Mouse (Mus musculus) G1E (cell line): ENCODE results near the gene Cracr2b. TPM values are rescaled to one million over a fixed set of nuclear protein-coding genes. Genes with fewer than 3 reads are reported as not detected.

Experiments
- ATAC-seq: 2 replicates; pipeline ENCODE4 v1.8.0; 2016; ENCODE audit warnings: mild to moderate bottlenecking; ENCODE audit not compliant: insufficient number of reproducible peaks, poor library complexity, low FRiP score, severe bottlenecking; ENCODE audit errors: extremely low read depth
- DNase-seq: peaks from one replicate; pipeline ENCODE4 v3.0.0; 2012; ENCODE audit warnings: low spot score
- H3K27me3 ChIP-seq: 2 replicates; pipeline ENCODE4 v1.6.1; 2012; ENCODE audit warnings: mild to moderate bottlenecking, low read length, inconsistent platforms; ENCODE audit not compliant: insufficient read depth
- H3K36me3 ChIP-seq: replicated peaks from 2 replicates; pipeline ENCODE3; 2012; ENCODE audit warnings: mild to moderate bottlenecking, inconsistent platforms
- H3K4me1 ChIP-seq: 2 replicates; pipeline ENCODE4 v1.6.1; 2012; ENCODE audit warnings: low read depth, low read length, inconsistent platforms, mixed read lengths; ENCODE audit not compliant: insufficient read depth
- H3K4me3 ChIP-seq: 2 replicates; pipeline ENCODE4 v1.5.1; 2012; ENCODE audit warnings: low read depth, mild to moderate bottlenecking, inconsistent platforms, low read length, moderate library complexity, mixed read lengths
- H3K9me3 ChIP-seq: replicated peaks from 2 replicates; pipeline ENCODE4 v1.6.1; 2012; ENCODE audit warnings: inconsistent platforms
- CTCF ChIP-seq: IDR thresholded peaks from 2 replicates; pipeline ENCODE4 v1.5.1; 2012; ENCODE audit warnings: low read depth, low read length, inconsistent platforms, mixed read lengths
- GATA1 ChIP-seq: IDR thresholded peaks from 2 replicates; pipeline ENCODE4 v1.6.1; 2012; ENCODE audit warnings: borderline replicate concordance, low read length, inconsistent platforms, mixed read lengths
- GATA2 ChIP-seq: IDR thresholded peaks from 2 replicates; pipeline ENCODE4 v1.6.1; 2012; ENCODE audit warnings: low read depth, low read length, inconsistent platforms, borderline replicate concordance
- POLR2AphosphoS5 ChIP-seq: IDR thresholded peaks from 2 replicates; pipeline ENCODE4 v1.6.1; 2012; ENCODE audit warnings: low read depth, low read length, inconsistent platforms; ENCODE audit not compliant: insufficient replicate concordance
- TAL1 ChIP-seq: conservative IDR thresholded peaks from 2 replicates; pipeline ENCODE4 v1.6.1; 2012; ENCODE audit warnings: low read depth, low read length, inconsistent platforms, mixed read lengths
- polyA plus RNA-seq: library from polyadenylated mRNA; stranded (reverse); fragments of >175 nt; gene quantifications from 2 replicates; pipeline ENCODE4 v1.2.3, GENCODE M21; 2012
- total RNA-seq, 2 experiments: library from RNA; stranded (forward) in 1 of 2; stranded (reverse) in 1 of 2; fragments of 200-1000 nt in 1 of 2; fragments of >200 nt in 1 of 2; fragmentation: Nextera tagmentation in 1 of 2; gene quantifications; 2 replicates each; pipeline ENCODE4 v1.2.3; 2014 to 2017

Gene Cracr2b
- total and polyA plus RNA-seq, 3 experiments = 0.44 TPM; not detected in 2

DNA sequence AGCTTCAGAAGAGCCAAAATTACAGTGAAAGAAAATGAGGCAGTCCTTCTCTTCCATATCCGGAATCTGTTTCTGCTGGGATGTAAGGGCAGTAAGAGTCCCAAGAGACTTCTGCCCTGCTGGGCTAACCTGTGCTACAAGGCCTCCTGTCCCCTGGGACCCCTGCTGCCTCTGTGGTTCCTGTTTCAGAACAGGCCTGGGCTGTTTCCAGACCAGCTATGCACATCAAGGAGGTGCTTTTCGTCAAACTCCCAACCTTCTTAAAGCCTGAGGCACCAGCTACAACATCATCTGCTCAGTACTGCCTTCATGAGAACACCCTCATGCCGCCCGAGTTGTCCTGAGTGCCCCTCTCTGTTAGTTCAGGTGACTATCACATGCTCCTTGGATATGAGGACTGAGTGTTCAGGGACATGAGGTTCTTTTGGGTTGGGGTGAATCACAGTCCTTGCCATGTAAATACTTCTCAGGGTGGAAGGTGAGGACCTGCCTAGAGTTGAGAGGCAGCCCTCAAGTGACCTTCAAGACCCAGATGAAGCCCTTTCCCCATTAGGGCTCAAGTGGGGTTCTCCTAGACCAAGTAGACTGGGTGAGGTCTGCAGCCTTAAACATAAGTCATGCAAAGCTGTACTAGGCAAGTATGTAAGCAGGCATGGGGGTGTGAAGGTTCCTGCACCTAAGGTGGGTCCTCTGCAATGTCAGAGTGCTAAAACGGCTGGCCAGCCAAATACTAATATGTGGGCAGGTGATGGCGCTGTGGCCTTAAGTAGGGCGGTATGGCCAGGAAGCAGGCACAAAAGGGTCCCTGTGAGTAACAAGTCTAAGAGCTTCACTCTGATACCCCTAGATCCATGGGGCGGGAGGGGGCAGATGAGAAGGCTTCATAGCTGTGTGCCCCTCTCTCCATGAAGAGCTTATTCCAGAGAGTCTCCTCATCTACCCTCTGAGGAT is 42.9 kb upstream of the Cracr2b start:
- no peak for TF ChIP-seq TAL1
- no peak for TF ChIP-seq GATA1
- TF ChIP-seq POLR2AphosphoS5 = no peak
- no peak for TF ChIP-seq GATA2
- no peak for TF ChIP-seq CTCF
- H3K27me3 ChIP-seq = peaks cover 20% of the 10 kb centered on the region
- DNase-seq = no peak
- no peak for ATAC-seq
- H3K36me3 ChIP-seq = no peaks in the 10 kb centered on the region
- peaks cover 32% of the 10 kb centered on the region for H3K4me1 ChIP-seq
- H3K9me3 ChIP-seq = no peaks in the 10 kb centered on the region
- no peak overlapping the region for H3K4me3 ChIP-seq

DNA sequence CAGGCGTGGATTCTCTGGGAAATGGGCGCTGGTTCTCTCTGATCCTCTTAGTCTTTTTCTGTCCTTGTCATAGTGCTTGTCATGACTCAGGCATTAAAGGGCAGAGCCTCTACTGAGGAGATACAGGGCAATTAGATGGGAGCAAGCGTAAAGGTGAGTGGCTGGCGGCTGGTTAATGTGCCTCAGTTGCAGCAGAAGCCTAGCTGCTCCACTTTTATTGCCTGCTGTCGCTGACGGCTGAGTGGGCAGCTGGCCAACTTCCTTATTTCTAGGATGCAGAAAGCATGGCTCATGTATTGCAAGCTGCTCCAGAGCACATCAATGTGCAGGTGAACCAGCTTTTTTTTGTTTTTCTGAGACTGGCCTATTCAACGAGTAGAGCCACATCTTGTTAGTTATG is 41.9 kb upstream of the Cracr2b start:
- H3K27me3 ChIP-seq = peaks cover 29% of the 10 kb centered on the region
- no peak for DNase-seq
- H3K4me1 ChIP-seq = peaks cover 26% of the 10 kb centered on the region
- no peak for ATAC-seq
- H3K4me3 ChIP-seq = no peak overlapping the region
- no peaks in the 10 kb centered on the region for H3K9me3 ChIP-seq
- no peaks in the 10 kb centered on the region for H3K36me3 ChIP-seq
- TF ChIP-seq CTCF (no peak), POLR2AphosphoS5 (no peak), TAL1 (no peak), GATA2 (no peak)

DNA sequence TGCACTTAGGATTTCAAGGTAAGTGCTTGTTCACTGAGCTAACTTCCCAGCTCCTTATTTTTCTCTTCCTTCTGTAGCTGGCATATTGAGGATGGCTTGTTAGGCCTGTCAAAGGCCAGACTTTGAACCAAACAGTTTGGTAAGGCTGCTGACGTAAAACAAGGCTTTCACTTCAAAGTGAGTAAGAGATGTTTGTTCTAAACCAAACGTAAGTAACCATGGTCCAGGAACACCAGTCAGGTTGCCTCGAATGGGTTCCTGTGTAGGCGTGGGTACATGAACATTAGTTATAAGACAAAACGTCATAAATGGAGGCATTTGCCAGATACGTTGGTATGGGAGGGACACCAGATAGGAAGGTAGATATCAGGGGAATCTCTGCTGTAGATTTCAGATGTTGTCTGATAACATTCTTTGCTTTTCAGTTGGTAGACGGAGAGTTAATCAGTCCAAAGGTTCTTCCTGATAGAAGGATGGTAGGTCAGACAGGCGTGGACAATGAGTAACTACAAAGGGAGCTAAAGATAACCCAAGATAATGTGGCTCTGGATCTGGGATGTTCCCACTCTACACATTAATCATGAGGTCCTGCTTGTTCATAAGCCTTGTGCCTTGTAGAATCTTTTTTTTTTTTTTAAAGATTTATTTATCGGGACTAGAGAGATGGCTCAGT is 40.7 kb upstream of the Cracr2b start:
- no peaks in the 10 kb centered on the region for H3K36me3 ChIP-seq
- H3K9me3 ChIP-seq = no peaks in the 10 kb centered on the region
- ATAC-seq (no peak), DNase-seq (no peak)
- TF ChIP-seq POLR2AphosphoS5 (no peak), GATA2 (no peak), TAL1 (no peak), GATA1 (no peak), CTCF (no peak)
- H3K4me1 ChIP-seq = peaks cover 20% of the 10 kb centered on the region
- no peak overlapping the region for H3K4me3 ChIP-seq
- peaks cover 32% of the 10 kb centered on the region for H3K27me3 ChIP-seq

DNA sequence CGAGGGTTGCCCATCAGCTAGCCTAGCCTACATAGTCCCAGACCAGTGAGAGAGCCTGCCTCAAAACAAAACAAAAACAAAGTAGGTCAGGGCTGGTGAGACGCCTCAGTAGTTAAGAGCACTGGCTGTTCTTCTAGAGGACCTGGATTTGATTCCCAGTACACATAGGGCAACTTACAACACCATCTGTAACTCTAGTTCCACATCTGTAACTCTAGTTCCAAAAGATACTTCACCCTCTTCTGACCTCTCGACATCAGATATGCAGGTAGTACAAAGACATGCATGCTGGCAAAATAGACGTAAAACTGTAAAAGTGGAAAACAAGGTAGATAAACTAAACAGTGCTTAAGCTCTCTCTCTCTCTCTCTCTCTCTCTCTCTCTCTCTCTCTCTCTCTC is 37.1 kb upstream of the Cracr2b start:
- no peak for ATAC-seq
- Histone ChIP-seq H3K9me3 (no peaks in the 10 kb centered on the region), H3K27me3 (peaks cover 52% of the 10 kb centered on the region), H3K36me3 (no peaks in the 10 kb centered on the region), H3K4me1 (peaks cover 32% of the 10 kb centered on the region), H3K4me3 (no peak overlapping the region)
- TF ChIP-seq TAL1 (no peak), GATA2 (no peak), GATA1 (no peak), POLR2AphosphoS5 (no peak), CTCF (no peak)
- DNase-seq = no peak

DNA sequence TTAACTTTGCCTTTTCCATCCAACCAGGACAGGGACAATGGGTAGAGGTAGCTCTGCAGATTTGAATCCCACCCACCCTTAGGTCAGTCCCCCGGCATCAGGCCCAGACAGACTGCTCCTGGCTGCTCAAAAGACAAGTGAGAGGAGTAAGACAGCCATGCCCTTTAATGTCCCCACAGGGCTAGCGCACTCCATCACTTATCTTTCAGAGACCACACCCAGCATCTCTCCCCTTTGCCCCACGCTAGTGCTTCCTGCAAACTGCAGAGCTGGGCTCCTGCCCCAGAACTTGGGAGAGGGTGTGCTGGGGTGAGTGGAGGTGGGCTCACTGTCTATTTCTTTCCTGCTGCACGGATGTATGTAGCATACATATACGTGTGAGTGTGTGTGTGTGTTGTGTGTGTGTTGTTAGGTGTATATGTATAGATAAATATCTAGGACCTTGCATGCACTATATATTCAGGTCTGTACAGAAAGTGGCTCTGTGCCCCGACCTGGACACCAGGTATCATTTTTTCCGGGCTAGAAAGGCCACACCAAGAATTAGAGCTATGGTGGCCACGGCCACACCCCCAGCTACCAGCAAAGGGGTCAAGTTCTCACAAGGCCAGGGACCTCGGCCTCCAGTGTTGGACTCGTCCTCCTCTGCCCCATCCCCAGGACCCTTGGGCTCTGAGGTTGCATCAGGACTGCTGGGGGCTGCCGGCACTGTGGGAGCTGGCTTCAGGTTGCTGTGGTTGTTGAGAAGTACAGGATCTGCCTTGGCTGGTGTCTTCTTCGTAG is 33.8 kb upstream of the Cracr2b start:
- H3K4me3 ChIP-seq = no peak overlapping the region
- peaks cover 29% of the 10 kb centered on the region for H3K36me3 ChIP-seq
- DNase-seq (no peak), ATAC-seq (no peak)
- peaks cover 48% of the 10 kb centered on the region for H3K4me1 ChIP-seq
- no peaks in the 10 kb centered on the region for H3K9me3 ChIP-seq
- TF ChIP-seq POLR2AphosphoS5 = no peak
- no peak for TF ChIP-seq TAL1
- no peak for TF ChIP-seq GATA1
- no peak for TF ChIP-seq GATA2
- no peak for TF ChIP-seq CTCF
- peaks cover 46% of the 10 kb centered on the region for H3K27me3 ChIP-seq

DNA sequence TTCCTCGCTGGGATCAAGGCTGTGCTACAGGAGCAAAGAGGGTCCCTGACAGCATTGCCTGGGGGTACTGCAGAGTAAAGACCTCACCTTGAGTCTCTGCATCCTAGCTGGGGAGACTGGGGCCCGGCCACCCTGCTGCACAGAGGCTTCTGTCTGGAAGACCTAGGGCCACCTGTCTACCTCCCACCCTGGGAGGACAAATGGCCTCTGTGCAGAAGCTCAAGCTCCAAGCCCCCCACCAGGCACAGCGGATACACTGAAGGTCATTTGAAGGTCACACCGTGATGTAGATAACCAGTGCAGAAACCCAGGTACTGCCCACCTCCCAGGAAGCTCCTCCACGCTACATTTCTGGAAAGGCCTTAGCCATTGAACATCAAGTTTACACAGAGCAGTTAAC is 32.2 kb upstream of the Cracr2b start:
- Histone ChIP-seq H3K9me3 (no peaks in the 10 kb centered on the region), H3K36me3 (peaks cover 45% of the 10 kb centered on the region), H3K4me3 (no peak overlapping the region), H3K27me3 (peaks cover 34% of the 10 kb centered on the region), H3K4me1 (peaks cover 64% of the 10 kb centered on the region)
- TF ChIP-seq POLR2AphosphoS5 (no peak), CTCF (no peak), TAL1 (no peak), GATA2 (no peak), GATA1 (no peak)
- no peak for DNase-seq
- no peak for ATAC-seq
